Mouse (Mus musculus): ENCODE measurements around the gene Apopt1. TPM values are rescaled to one million over a fixed set of nuclear protein-coding genes. Genes with fewer than 3 reads are reported as not detected.
"Not testable (repeated sequence)": the region's sequence is repeated elsewhere in the genome, so short reads cannot be mapped to it uniquely, and the experiment has no call there.

The Apopt1 gene
- total RNA-seq, 2 experiments from 2014 or later, result 37.9 to 38.6 TPM

GRCm38 (mm10) chr12:111727956-111728355 is 14.9 kb downstream of the Apopt1 start:
- intact Hi-C loops (cut with DNase I), result no loop called here
- DNase-seq (ENCODE audit: extremely low spot score in 1 of 2, low spot score in 2 of 2), result no peak

GRCm38 (mm10) chr12:111731822-111732807 is 19.1 kb downstream of the Apopt1 start:
- peak; percentile 82 to 93 for DNase-seq (ENCODE audit: extremely low spot score in 1 of 2, low spot score in 2 of 2)
- intact Hi-C loops (cut with DNase I), result no loop called here

- intact Hi-C loops (cut with DNase I), result no loop called here
- DNase-seq (ENCODE audit: extremely low spot score in 1 of 2, low spot score in 2 of 2), result no peak
Measured at GRCm38 (mm10) chr12:111732921-111733320, 19.9 kb downstream of the Apopt1 start.

GRCm38 (mm10) chr12:111734912-111735311 is 21.9 kb downstream of the Apopt1 start:
- intact Hi-C loops (cut with DNase I), result no loop called here
- no peak for DNase-seq (ENCODE audit: extremely low spot score in 1 of 2, low spot score in 2 of 2)

GRCm38 (mm10) chr12:111736676-111737075 is 23.6 kb downstream of the Apopt1 start:
- DNase-seq (ENCODE audit: extremely low spot score in 1 of 2, low spot score in 2 of 2); intact Hi-C loops (cut with DNase I): not testable (repeated sequence)

GRCm38 (mm10) chr12:111737370-111737769 is 24.3 kb downstream of the Apopt1 start:
- peak in 1 of 2 experiments; percentile 66 for DNase-seq (ENCODE audit: extremely low spot score in 1 of 2, low spot score in 2 of 2)
- intact Hi-C loops (cut with DNase I), result no loop called here

- peak in 1 of 2 experiments; percentile 73 for DNase-seq (ENCODE audit: extremely low spot score in 1 of 2, low spot score in 2 of 2)
- intact Hi-C loops (cut with DNase I), result no loop called here
Measured at GRCm38 (mm10) chr12:111738754-111739153, 25.7 kb downstream of the Apopt1 start.

GRCm38 (mm10) chr12:111741338-111741737 is 28.3 kb downstream of the Apopt1 start:
- no peak for DNase-seq (ENCODE audit: extremely low spot score in 1 of 2, low spot score in 2 of 2)
- intact Hi-C loops (cut with DNase I), result no loop called here

- DNase-seq (ENCODE audit: extremely low spot score in 1 of 2, low spot score in 2 of 2), result no peak
- intact Hi-C loops (cut with DNase I), result no loop called here
Measured at GRCm38 (mm10) chr12:111743419-111743818, 30.4 kb downstream of the Apopt1 start.

- DNase-seq (ENCODE audit: extremely low spot score in 1 of 2, low spot score in 2 of 2), result peak in 1 of 2 experiments; percentile 53
- intact Hi-C loops (cut with DNase I), result no loop called here
Measured at GRCm38 (mm10) chr12:111743981-111744423, 30.9 kb downstream of the Apopt1 start.

- intact Hi-C loops (cut with DNase I), result no loop called here
- DNase-seq (ENCODE audit: extremely low spot score in 1 of 2, low spot score in 2 of 2), result no peak
Measured at GRCm38 (mm10) chr12:111745274-111745673, 32.2 kb downstream of the Apopt1 start.

GRCm38 (mm10) chr12:111746091-111746490 is 33.0 kb downstream of the Apopt1 start:
- DNase-seq (ENCODE audit: extremely low spot score in 1 of 2, low spot score in 2 of 2), result peak in 1 of 2 experiments; percentile 90
- intact Hi-C loops (cut with DNase I), result no loop called here

GRCm38 (mm10) chr12:111747421-111747820 is 34.4 kb downstream of the Apopt1 start:
- intact Hi-C loops (cut with DNase I), result no loop called here
- no peak for DNase-seq (ENCODE audit: extremely low spot score in 1 of 2, low spot score in 2 of 2)

GRCm38 (mm10) chr12:111750739-111751138 is 37.7 kb downstream of the Apopt1 start:
- intact Hi-C loops (cut with DNase I), result no loop called here
- DNase-seq (ENCODE audit: extremely low spot score in 1 of 2, low spot score in 2 of 2), result no peak

- no peak for DNase-seq (ENCODE audit: extremely low spot score in 1 of 2, low spot score in 2 of 2)
Measured at GRCm38 (mm10) chr12:111752491-111752890, 39.4 kb downstream of the Apopt1 start.

GRCm38 (mm10) chr12:111753347-111753746 is 40.3 kb downstream of the Apopt1 start:
- no peak for DNase-seq (ENCODE audit: extremely low spot score in 1 of 2, low spot score in 2 of 2)
- intact Hi-C loops (cut with DNase I), result no loop called here

More at GRCm38 (mm10) chr12:111752491-111752890, 39.4 kb downstream of the Apopt1 start:
- intact Hi-C loops (cut with DNase I), result no loop called here

GRCm38 (mm10) chr12:111754710-111755109 is 41.6 kb downstream of the Apopt1 start:
- intact Hi-C loops (cut with DNase I), result no loop called here
- no peak for DNase-seq (ENCODE audit: extremely low spot score in 1 of 2, low spot score in 2 of 2)

GRCm38 (mm10) chr12:111755231-111755630 is 42.2 kb downstream of the Apopt1 start:
- DNase-seq (ENCODE audit: extremely low spot score in 1 of 2, low spot score in 2 of 2), result no peak
- intact Hi-C loops (cut with DNase I), result no loop called here

GRCm38 (mm10) chr12:111756082-111756697 is 43.1 kb downstream of the Apopt1 start:
- intact Hi-C loops (cut with DNase I), result no loop called here
- DNase-seq (ENCODE audit: extremely low spot score in 1 of 2, low spot score in 2 of 2), result no peak

- intact Hi-C loops (cut with DNase I), result no loop called here
- no peak for DNase-seq (ENCODE audit: extremely low spot score in 1 of 2, low spot score in 2 of 2)
Measured at GRCm38 (mm10) chr12:111756698-111757082, 43.6 kb downstream of the Apopt1 start.
